Mouse (Mus musculus) cerebellum, adult 2 months (tissue): ENCODE results near the gene Pck2.

Experiments used
- CTCF ChIP-seq: fragments of 200-500 bp; IDR thresholded peaks from 2 replicates; pipeline ENCODE4 v1.5.1; 2011; ENCODE audit warnings: low read depth, mild to moderate bottlenecking, control low read depth, low read length, moderate library complexity, borderline replicate concordance; ENCODE audit not compliant: insufficient read depth
- POLR2A ChIP-seq: fragments of 200-500 bp; IDR thresholded peaks from 2 replicates; pipeline ENCODE4 v1.6.1; 2011; ENCODE audit warnings: low read length, control low read depth, borderline replicate concordance; ENCODE audit not compliant: insufficient read depth

GRCm38 (mm10) chr14:55511037-55511436 lies 29.0 kb upstream of the Pck2 start:
- TF ChIP-seq CTCF (no peak), POLR2A (no peak)
